Mouse (Mus musculus): Measurements from ENCODE around the gene F2rl1. TPM values are rescaled to one million over a fixed set of nuclear protein-coding genes. Genes with fewer than 3 reads are reported as not detected.

F2rl1 gene
- polyA plus RNA-seq, 1 experiment from 2014 or later = 0.68 TPM

GRCm38 (mm10) chr13:95524424-95524673, 678 bp downstream of the F2rl1 start:
- Histone ChIP-seq H3K27ac (ENCODE audit: low read length) (no peak overlapping the region), H3K9ac (ENCODE audit: low read depth, low read length) (peak overlapping the region; percentile 30; the same call in 1 of the 2 replicates), H3K4me2 (ENCODE audit: low read depth, low read length) (peak overlapping the region; percentile 71), H3K4me3 (ENCODE audit: low read depth, low read length) (peak overlapping the region; percentile 47), H3K27me3 (ENCODE audit: control insufficient read depth, insufficient read depth, low read depth, low read length) (peaks cover 52% of the 10 kb centered on the region), H3K36me3 (ENCODE audit: control insufficient read depth, insufficient read depth) (no peaks in the 10 kb centered on the region), H3K4me1 (ENCODE audit: control insufficient read depth, low read depth, low read length) (peaks cover 10% of the 10 kb centered on the region), H3K9me3 (replicated peaks; ENCODE audit: control insufficient read depth, low read length) (no peaks in the 10 kb centered on the region)
- WGBS (ENCODE audit: insufficient replicate concordance) = under 1% methylated on average over 13 of the region's 13 CpGs
- no peak for ATAC-seq (ENCODE audit: low read depth)

- Histone ChIP-seq H3K27ac (ENCODE audit: low read length) (no peak overlapping the region), H3K27me3 (ENCODE audit: control insufficient read depth, insufficient read depth, low read depth, low read length) (peaks cover 52% of the 10 kb centered on the region), H3K36me3 (ENCODE audit: control insufficient read depth, insufficient read depth) (no peaks in the 10 kb centered on the region), H3K4me1 (ENCODE audit: control insufficient read depth, low read depth, low read length) (peaks cover 10% of the 10 kb centered on the region), H3K9ac (ENCODE audit: low read depth, low read length) (peak overlapping the region; percentile 30; the same call in 1 of the 2 replicates), H3K9me3 (replicated peaks; ENCODE audit: control insufficient read depth, low read length) (no peaks in the 10 kb centered on the region), H3K4me3 (ENCODE audit: low read depth, low read length) (peak overlapping the region; percentile 47), H3K4me2 (ENCODE audit: low read depth, low read length) (peak overlapping the region; percentile 71)
- 2% methylated on average over 29 of the region's 29 CpGs for WGBS (ENCODE audit: insufficient replicate concordance)
- no peak for ATAC-seq (ENCODE audit: low read depth)
Measured at GRCm38 (mm10) chr13:95523659-95524423, 1.2 kb downstream of the F2rl1 start.

GRCm38 (mm10) chr13:95522176-95522575, 2.9 kb downstream of the F2rl1 start:
- H3K27me3 ChIP-seq (ENCODE audit: control insufficient read depth, insufficient read depth, low read depth, low read length) = peaks cover 44% of the 10 kb centered on the region
- no peaks in the 10 kb centered on the region for H3K9me3 ChIP-seq (replicated peaks; ENCODE audit: control insufficient read depth, low read length)
- no peak overlapping the region for H3K9ac ChIP-seq (ENCODE audit: low read depth, low read length)
- ATAC-seq (ENCODE audit: low read depth) = no peak
- H3K27ac ChIP-seq (ENCODE audit: low read length) = no peak overlapping the region
- peaks cover 10% of the 10 kb centered on the region for H3K4me1 ChIP-seq (ENCODE audit: control insufficient read depth, low read depth, low read length)
- no peak overlapping the region for H3K4me2 ChIP-seq (ENCODE audit: low read depth, low read length)
- H3K4me3 ChIP-seq (ENCODE audit: low read depth, low read length) = no peak overlapping the region
- H3K36me3 ChIP-seq (ENCODE audit: control insufficient read depth, insufficient read depth) = no peaks in the 10 kb centered on the region
- 59% methylated on average over 10 of the region's 10 CpGs for WGBS (ENCODE audit: insufficient replicate concordance)

GRCm38 (mm10) chr13:95521029-95521428, 4.0 kb downstream of the F2rl1 start:
- no peak for ATAC-seq (ENCODE audit: low read depth)
- Histone ChIP-seq H3K36me3 (ENCODE audit: control insufficient read depth, insufficient read depth) (no peaks in the 10 kb centered on the region), H3K4me2 (ENCODE audit: low read depth, low read length) (no peak overlapping the region), H3K27ac (ENCODE audit: low read length) (no peak overlapping the region), H3K9ac (ENCODE audit: low read depth, low read length) (no peak overlapping the region), H3K27me3 (ENCODE audit: control insufficient read depth, insufficient read depth, low read depth, low read length) (peaks cover 33% of the 10 kb centered on the region), H3K4me3 (ENCODE audit: low read depth, low read length) (no peak overlapping the region), H3K4me1 (ENCODE audit: control insufficient read depth, low read depth, low read length) (peaks cover 10% of the 10 kb centered on the region), H3K9me3 (replicated peaks; ENCODE audit: control insufficient read depth, low read length) (no peaks in the 10 kb centered on the region)
- WGBS (ENCODE audit: insufficient replicate concordance) = 47% methylated on average over 6 of the region's 6 CpGs

GRCm38 (mm10) chr13:95514756-95515155, 10.3 kb downstream of the F2rl1 start:
- Histone ChIP-seq H3K4me1 (ENCODE audit: control insufficient read depth, low read depth, low read length) (no peaks in the 10 kb centered on the region), H3K36me3 (ENCODE audit: control insufficient read depth, insufficient read depth) (no peaks in the 10 kb centered on the region), H3K9ac (ENCODE audit: low read depth, low read length) (no peak overlapping the region), H3K27me3 (ENCODE audit: control insufficient read depth, insufficient read depth, low read depth, low read length) (no peaks in the 10 kb centered on the region), H3K4me3 (ENCODE audit: low read depth, low read length) (no peak overlapping the region), H3K9me3 (replicated peaks; ENCODE audit: control insufficient read depth, low read length) (no peaks in the 10 kb centered on the region), H3K4me2 (ENCODE audit: low read depth, low read length) (no peak overlapping the region), H3K27ac (ENCODE audit: low read length) (no peak overlapping the region)
- ATAC-seq (ENCODE audit: low read depth) = no peak
- 59% methylated on average over 4 of the region's 4 CpGs for WGBS (ENCODE audit: insufficient replicate concordance)

- 62% methylated on average over 5 of the region's 5 CpGs for WGBS (ENCODE audit: insufficient replicate concordance)
- no peak for ATAC-seq (ENCODE audit: low read depth)
Measured at GRCm38 (mm10) chr13:95510054-95510453, 15.0 kb downstream of the F2rl1 start.

GRCm38 (mm10) chr13:95503279-95503917, 21.6 kb downstream of the F2rl1 start:
- Histone ChIP-seq H3K9ac (ENCODE audit: low read depth, low read length) (no peak overlapping the region), H3K4me2 (ENCODE audit: low read depth, low read length) (no peak overlapping the region), H3K27me3 (ENCODE audit: control insufficient read depth, insufficient read depth, low read depth, low read length) (no peaks in the 10 kb centered on the region), H3K4me1 (ENCODE audit: control insufficient read depth, low read depth, low read length) (no peaks in the 10 kb centered on the region), H3K9me3 (replicated peaks; ENCODE audit: control insufficient read depth, low read length) (no peaks in the 10 kb centered on the region), H3K27ac (ENCODE audit: low read length) (no peak overlapping the region), H3K4me3 (ENCODE audit: low read depth, low read length) (no peak overlapping the region), H3K36me3 (ENCODE audit: control insufficient read depth, insufficient read depth) (no peaks in the 10 kb centered on the region)
- WGBS (ENCODE audit: insufficient replicate concordance) = 50% methylated on average over 8 of the region's 8 CpGs
- ATAC-seq (ENCODE audit: low read depth) = no peak

More at GRCm38 (mm10) chr13:95510054-95510453, 15.0 kb downstream of the F2rl1 start:
- Histone ChIP-seq H3K4me2 (ENCODE audit: low read depth, low read length) (no peak overlapping the region), H3K4me3 (ENCODE audit: low read depth, low read length) (no peak overlapping the region), H3K9me3 (replicated peaks; ENCODE audit: control insufficient read depth, low read length) (no peaks in the 10 kb centered on the region), H3K4me1 (ENCODE audit: control insufficient read depth, low read depth, low read length) (no peaks in the 10 kb centered on the region), H3K27ac (ENCODE audit: low read length) (no peak overlapping the region), H3K36me3 (ENCODE audit: control insufficient read depth, insufficient read depth) (no peaks in the 10 kb centered on the region), H3K27me3 (ENCODE audit: control insufficient read depth, insufficient read depth, low read depth, low read length) (no peaks in the 10 kb centered on the region), H3K9ac (ENCODE audit: low read depth, low read length) (no peak overlapping the region)

- Histone ChIP-seq H3K36me3 (ENCODE audit: control insufficient read depth, insufficient read depth) (no peaks in the 10 kb centered on the region), H3K9ac (ENCODE audit: low read depth, low read length) (no peak overlapping the region), H3K9me3 (replicated peaks; ENCODE audit: control insufficient read depth, low read length) (no peaks in the 10 kb centered on the region), H3K4me1 (ENCODE audit: control insufficient read depth, low read depth, low read length) (no peaks in the 10 kb centered on the region), H3K4me3 (ENCODE audit: low read depth, low read length) (no peak overlapping the region), H3K27me3 (ENCODE audit: control insufficient read depth, insufficient read depth, low read depth, low read length) (no peaks in the 10 kb centered on the region), H3K4me2 (ENCODE audit: low read depth, low read length) (no peak overlapping the region), H3K27ac (ENCODE audit: low read length) (no peak overlapping the region)
- no peak for ATAC-seq (ENCODE audit: low read depth)
- 73% methylated on average over 3 of the region's 3 CpGs for WGBS (ENCODE audit: insufficient replicate concordance)
Measured at GRCm38 (mm10) chr13:95496601-95497000, 28.4 kb downstream of the F2rl1 start.

- H3K9me3 ChIP-seq (replicated peaks; ENCODE audit: control insufficient read depth, low read length) = no peaks in the 10 kb centered on the region
- H3K4me1 ChIP-seq (ENCODE audit: control insufficient read depth, low read depth, low read length) = no peaks in the 10 kb centered on the region
- no peak overlapping the region for H3K27ac ChIP-seq (ENCODE audit: low read length)
- no peaks in the 10 kb centered on the region for H3K27me3 ChIP-seq (ENCODE audit: control insufficient read depth, insufficient read depth, low read depth, low read length)
- H3K4me3 ChIP-seq (ENCODE audit: low read depth, low read length) = no peak overlapping the region
- WGBS (ENCODE audit: insufficient replicate concordance) = 39% methylated on average over 8 of the region's 8 CpGs
- H3K36me3 ChIP-seq (ENCODE audit: control insufficient read depth, insufficient read depth) = no peaks in the 10 kb centered on the region
- no peak overlapping the region for H3K9ac ChIP-seq (ENCODE audit: low read depth, low read length)
- H3K4me2 ChIP-seq (ENCODE audit: low read depth, low read length) = no peak overlapping the region
- ATAC-seq (ENCODE audit: low read depth) = no peak
Measured at GRCm38 (mm10) chr13:95494812-95495211, 30.2 kb downstream of the F2rl1 start.

Measured in liver, embryonic 16.5 days (tissue).